In the genomic region with DNA sequence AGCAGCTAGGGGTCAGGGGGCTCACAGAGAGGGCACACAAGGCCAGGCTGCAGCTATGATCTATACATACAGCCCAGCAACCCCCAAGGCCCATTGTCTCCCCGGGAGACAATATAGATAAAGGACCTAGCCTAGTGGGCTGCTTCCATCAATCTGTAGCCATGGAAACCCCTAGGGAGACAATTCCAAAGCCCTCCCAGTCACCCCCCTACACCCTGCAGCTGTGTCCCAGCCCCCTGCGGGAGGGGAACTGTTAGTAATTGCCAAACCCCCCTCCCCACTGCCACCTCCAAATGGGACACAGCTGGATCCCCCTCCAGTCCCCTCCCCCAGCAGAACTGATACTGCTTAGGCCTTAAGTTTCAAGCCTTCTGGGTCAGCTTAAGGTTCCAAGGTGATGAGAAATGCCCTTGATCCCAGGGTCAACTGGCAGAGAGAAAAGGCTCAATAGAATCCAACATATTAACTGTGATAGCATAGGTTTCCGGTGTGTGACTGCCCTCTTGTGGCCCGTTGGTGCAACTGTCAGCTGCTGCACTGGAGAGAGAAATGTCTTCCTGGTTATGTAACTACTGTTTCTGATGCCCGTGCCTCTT, we compare ENCODE assay signal across 8 mouse cellular contexts. TPM values are rescaled to one million over a fixed set of nuclear protein-coding genes. Genes with fewer than 3 reads are reported as not detected.
DNase-seq lines count a peak whose midpoint lies in the region; ATAC-seq and TF ChIP-seq lines count a peak whose summit lies in the region.

No protein-coding gene starts in this region.

- H3K36me3 ChIP-seq in ES-Bruce4 (ENCODE audit: control insufficient read depth, insufficient read depth, low read length, poor library complexity, severe bottlenecking): no peaks in the 10 kb centered on the region
- H3K36me3 ChIP-seq in forebrain, embryonic 11.5 days (ENCODE audit: control insufficient read depth, insufficient read depth, low read length): no peaks in the 10 kb centered on the region
- H3K36me3 ChIP-seq in liver, embryonic 16.5 days (ENCODE audit: control insufficient read depth, insufficient read depth): no peaks in the 10 kb centered on the region
- no peaks in the 10 kb centered on the region for H3K36me3 ChIP-seq in neural tube, embryonic 12.5 days

- no peak overlapping the region for H3K27ac ChIP-seq in ES-Bruce4 (ENCODE audit: insufficient read depth, low read length)
- peak overlapping the region; percentile 55; the same call in 1 of the 2 replicates for H3K27ac ChIP-seq in forebrain, embryonic 11.5 days (ENCODE audit: low read depth, low read length)
- no peak overlapping the region for H3K27ac ChIP-seq in liver, embryonic 16.5 days (ENCODE audit: low read length)
- peak overlapping the region; percentile 57 for H3K27ac ChIP-seq in neural tube, embryonic 12.5 days

- ATAC-seq in forebrain, embryonic 11.5 days (replicated peaks; ENCODE audit: low FRiP score): peak; percentile 83
- ATAC-seq in liver, embryonic 16.5 days (ENCODE audit: low read depth): peak; percentile 43; the same call in 1 of the 2 replicates
- ATAC-seq in neural tube, embryonic 12.5 days (ENCODE audit: low FRiP score, low read depth): peak; percentile 81

- WGBS in forebrain, embryonic 11.5 days: 2% methylated on average over 5 of the region's 5 CpGs
- WGBS in liver, embryonic 16.5 days (ENCODE audit: insufficient replicate concordance): 15% methylated on average over 5 of the region's 5 CpGs
- WGBS in neural tube, embryonic 12.5 days: 2% methylated on average over 5 of the region's 5 CpGs

- H3K4me3 ChIP-seq in ES-Bruce4 (ENCODE audit: low read depth, low read length): no peak overlapping the region
- no peak overlapping the region for H3K4me3 ChIP-seq in forebrain, embryonic 11.5 days (ENCODE audit: low read depth, low read length)
- H3K4me3 ChIP-seq in liver, embryonic 16.5 days (ENCODE audit: low read depth, low read length): no peak overlapping the region
- H3K4me3 ChIP-seq in neural tube, embryonic 12.5 days: no peak overlapping the region

- no peaks in the 10 kb centered on the region for H3K27me3 ChIP-seq in ES-Bruce4 (ENCODE audit: control insufficient read depth, insufficient read depth, low read length, poor library complexity, severe bottlenecking)
- H3K27me3 ChIP-seq in forebrain, embryonic 11.5 days (ENCODE audit: control insufficient read depth, insufficient read depth, low read length): no peaks in the 10 kb centered on the region
- no peaks in the 10 kb centered on the region; the same call in 1 of the 2 replicates for H3K27me3 ChIP-seq in liver, embryonic 16.5 days (ENCODE audit: control insufficient read depth, insufficient read depth, low read depth, low read length)
- H3K27me3 ChIP-seq in neural tube, embryonic 12.5 days (replicated peaks): no peaks in the 10 kb centered on the region

- TF ChIP-seq EP300 in ES-Bruce4 (IDR thresholded peaks at IDR 0.05; ENCODE audit: insufficient read depth, low read depth, low read length): 0 out of 2 replicates have a peak, but pooled peaks have one; percentile 20

- peak; percentile 63 for DNase-seq in c-Kit-negative CD71-positive TER-119-positive erythroid progenitor cells, embryonic 14.5 days (ENCODE audit: low read depth, low spot score)
- DNase-seq in forebrain, embryonic 11.5 days (ENCODE audit: low spot score): peak; percentile 91
- DNase-seq in heart, postnatal 14 days: peak; percentile 79 to 84
- DNase-seq in kidney, postnatal 4 days: peak; percentile 82 to 84
- peak; percentile 60 to 78 for DNase-seq in thymus, postnatal 10 days (ENCODE audit: low spot score in 2 of 2)

- 0 out of 2 replicates have a peak overlapping the region, but pooled peaks have one; percentile 22 for H3K4me2 ChIP-seq in forebrain, embryonic 11.5 days (ENCODE audit: low read depth, low read length, severe bottlenecking)
- no peak overlapping the region for H3K4me2 ChIP-seq in liver, embryonic 16.5 days (ENCODE audit: low read depth, low read length)
- peak overlapping the region; percentile 25 for H3K4me2 ChIP-seq in neural tube, embryonic 12.5 days (replicated peaks)

- intact Hi-C loops in heart, postnatal 14 days (cut with DNase I): loop anchor here (1.0 to 10.0 kb wide), 2 partner anchors 90 to 205 kb away; no protein-coding TSS in a partner anchor

- no peaks in the 10 kb centered on the region for H3K9me3 ChIP-seq in ES-Bruce4 (replicated peaks; ENCODE audit: control insufficient read depth, insufficient read depth, low read length, poor library complexity, severe bottlenecking)
- no peaks in the 10 kb centered on the region for H3K9me3 ChIP-seq in forebrain, embryonic 11.5 days (ENCODE audit: control insufficient read depth, low read length)
- H3K9me3 ChIP-seq in liver, embryonic 16.5 days (replicated peaks; ENCODE audit: control insufficient read depth, low read length): no peaks in the 10 kb centered on the region
- H3K9me3 ChIP-seq in neural tube, embryonic 12.5 days: no peaks in the 10 kb centered on the region

- peak; percentile 95 for TF ChIP-seq CTCF in ES-Bruce4 (IDR thresholded peaks at IDR 0.05; ENCODE audit: low read depth, low read length)

- no peak overlapping the region for H3K9ac ChIP-seq in ES-Bruce4 (ENCODE audit: low read depth, poor library complexity, severe bottlenecking)
- peak overlapping the region; percentile 16; the same call in 1 of the 2 replicates for H3K9ac ChIP-seq in forebrain, embryonic 11.5 days (ENCODE audit: low read length)
- H3K9ac ChIP-seq in liver, embryonic 16.5 days (ENCODE audit: low read depth, low read length): no peak overlapping the region
- H3K9ac ChIP-seq in neural tube, embryonic 12.5 days: no peak overlapping the region

- no peaks in the 10 kb centered on the region for H3K4me1 ChIP-seq in ES-Bruce4 (ENCODE audit: control insufficient read depth, insufficient read depth, low read length)
- peaks cover 5% of the 10 kb centered on the region for H3K4me1 ChIP-seq in forebrain, embryonic 11.5 days (replicated peaks; ENCODE audit: control insufficient read depth, insufficient read depth, low read length)
- peaks cover 2% of the 10 kb centered on the region for H3K4me1 ChIP-seq in liver, embryonic 16.5 days (ENCODE audit: control insufficient read depth, low read depth, low read length)
- peaks cover 15% of the 10 kb centered on the region for H3K4me1 ChIP-seq in neural tube, embryonic 12.5 days

- TF ChIP-seq POLR2A in ES-Bruce4 (IDR thresholded peaks at IDR 0.05; ENCODE audit: insufficient read depth, low read length): no peak

RNA-seq across cellular contexts. Expression of a gene that starts 12.3 kb away (rescaled TPM):
- 3.1 and 6.3 TPM in 2 replicates for polyA plus RNA-seq in ES-Bruce4 (2011; ENCODE audit: insufficient read depth, insufficient read length, low read depth, missing spikeins)
- 9.4 and 10.2 TPM in 2 replicates for polyA plus RNA-seq in forebrain, embryonic 11.5 days (2014; fragmentation: Nextera tagmentation; extraction: Ambion mirVana)
- total RNA-seq in heart, postnatal 14 days (2021): 10 to 100 TPM in 1 of 2 experiments, 1 to 10 TPM in 1; 9.4 to 10.4 TPM
- 83.5 and 93.6 TPM in 2 replicates for polyA plus RNA-seq in liver, embryonic 16.5 days (2015; fragmentation: Nextera tagmentation; extraction: Ambion mirVana)
- polyA plus RNA-seq in neural tube, embryonic 12.5 days (2016; fragmentation: Nextera tagmentation; extraction: Ambion mirVana): 9.5 and 10.4 TPM in 2 replicates

RNA-seq across cellular contexts. Expression of a gene that starts 16.6 kb away (rescaled TPM):
- 9.6 and 11.0 TPM in 2 replicates for polyA plus RNA-seq in ES-Bruce4 (2011; ENCODE audit: insufficient read depth, insufficient read length, low read depth, missing spikeins)
- 351 and 380 TPM in 2 replicates for polyA plus RNA-seq in forebrain, embryonic 11.5 days (2014; fragmentation: Nextera tagmentation; extraction: Ambion mirVana)
- total RNA-seq in heart, postnatal 14 days (2021): 10 to 100 TPM; 85.4 to 93.7 TPM
- polyA plus RNA-seq in liver, embryonic 16.5 days (2015; fragmentation: Nextera tagmentation; extraction: Ambion mirVana): 37.5 and 40.6 TPM in 2 replicates
- polyA plus RNA-seq in neural tube, embryonic 12.5 days (2016; fragmentation: Nextera tagmentation; extraction: Ambion mirVana): 325 and 330 TPM in 2 replicates

RNA-seq across cellular contexts. Expression of a gene that starts 46.3 kb away (rescaled TPM):
- 7.2 and 9.3 TPM in 2 replicates for polyA plus RNA-seq in ES-Bruce4 (2011; ENCODE audit: insufficient read depth, insufficient read length, low read depth, missing spikeins)
- polyA plus RNA-seq in forebrain, embryonic 11.5 days (2014; fragmentation: Nextera tagmentation; extraction: Ambion mirVana): 4.1 and 4.3 TPM in 2 replicates
- total RNA-seq in heart, postnatal 14 days (2021): 10 to 100 TPM; 11.6 to 12.8 TPM
- polyA plus RNA-seq in liver, embryonic 16.5 days (2015; fragmentation: Nextera tagmentation; extraction: Ambion mirVana): 2.2 and 3.0 TPM in 2 replicates
- 10.4 and 11.4 TPM in 2 replicates for polyA plus RNA-seq in neural tube, embryonic 12.5 days (2016; fragmentation: Nextera tagmentation; extraction: Ambion mirVana)

Comparison
In these comparisons a context has a peak if more than half of its experiments do, and no peak if none do; other contexts are left out.
1. H3K27ac ChIP-seq: peak in forebrain, embryonic 11.5 days (single experiment) and neural tube, embryonic 12.5 days (single experiment); none in ES-Bruce4 (single experiment) and liver, embryonic 16.5 days (single experiment).
2. Peak in every context shown above with its lines, with median percentiles within 50 percentile points of each other: DNase-seq and ATAC-seq.